Mouse (Mus musculus) spleen, postnatal 0 days (tissue): ENCODE data around the gene Olfr1286. TPM values are rescaled to one million over a fixed set of nuclear protein-coding genes. Genes with fewer than 3 reads are reported as not detected.

Experiments
- polyA plus RNA-seq: library from polyadenylated mRNA; unstranded; fragments of >200 nt; fragmentation: Nextera tagmentation; extraction: Ambion mirVana; gene quantifications from 2 replicates; pipeline ENCODE4 v1.2.1, GENCODE M21; 2015

Olfr1286 gene
- polyA plus RNA-seq = not detected in 2 replicates

DNA sequence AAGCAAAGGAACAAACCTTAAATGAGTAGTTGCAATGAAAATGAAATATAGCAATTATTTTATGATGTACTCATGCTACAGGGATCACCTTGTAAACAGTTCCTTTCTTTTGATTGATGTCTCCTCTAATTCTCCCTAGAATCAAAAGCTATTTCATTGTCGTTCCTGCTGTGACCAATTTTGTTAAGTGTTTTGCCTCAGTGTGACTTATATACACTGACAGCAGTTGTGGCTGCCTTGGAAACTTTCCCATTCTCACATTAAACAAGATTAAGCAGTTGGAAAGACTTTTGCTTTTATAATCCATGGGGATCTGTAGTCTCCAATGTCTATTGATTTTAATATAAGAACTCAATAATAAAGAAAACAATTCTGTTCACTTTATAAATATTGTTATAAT lies at the start of gene Olfr1286:
TSS of gene Olfr1286 (minus strand) at position 185 of the 400 bp plus-strand sequence.

DNA sequence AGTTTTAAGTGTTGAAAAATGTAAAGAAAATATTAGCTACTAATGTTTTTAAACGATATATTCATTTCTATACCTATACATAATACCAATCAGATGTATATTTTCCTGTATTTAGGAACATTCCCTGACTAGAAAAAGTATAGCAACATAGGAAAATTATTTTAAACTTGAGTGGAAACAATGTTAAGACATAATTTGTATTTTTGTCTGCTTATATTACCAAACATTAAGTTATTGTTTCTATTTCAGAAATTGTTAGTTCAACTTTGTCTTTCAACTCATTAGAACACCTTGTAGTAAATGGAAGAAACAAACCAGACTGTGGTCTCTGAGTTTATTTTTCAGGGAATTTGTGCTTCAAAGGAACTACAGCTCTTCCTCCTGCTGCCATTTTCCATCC lies 25.9 kb upstream of the Olfr1286 start, which contains the start of gene Olfr1287:
TSS of gene Olfr1287 (plus strand) at position 301 of the 400 bp plus-strand sequence.

DNA sequence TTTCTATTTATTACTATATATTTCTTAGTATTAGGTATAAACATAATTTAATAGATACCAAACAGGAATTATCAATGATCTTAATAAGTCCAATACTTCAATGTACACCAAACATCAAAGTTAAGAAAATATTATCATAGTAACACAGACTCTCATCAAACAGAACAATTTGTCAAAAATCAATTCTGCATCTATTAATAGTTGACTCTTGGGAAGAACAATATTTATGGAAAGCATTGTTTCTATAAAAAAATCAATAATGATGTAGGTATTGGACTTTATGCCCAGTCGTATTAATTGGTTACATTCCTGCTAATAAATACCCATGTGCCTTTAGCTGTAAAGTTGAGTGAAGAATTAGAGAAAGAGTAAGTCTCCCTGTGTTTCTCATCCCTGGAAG lies 47.7 kb downstream of the Olfr1286 start, which contains the start of gene Olfr1284:
TSS of gene Olfr1284 (plus strand) at position 301 of the 400 bp plus-strand sequence.

Other genes starting within 250 kb of the Olfr1286 start
- not detected in 2 replicates for gene 4930430A15Rik, start 193.5 kb downstream of the Olfr1286 start, polyA plus RNA-seq
- gene Olfr1275, start 187.8 kb downstream of the Olfr1286 start, polyA plus RNA-seq = not detected in 2 replicates
- gene Olfr1276, start 168.6 kb downstream of the Olfr1286 start, polyA plus RNA-seq = not detected in 2 replicates
- not detected in 2 replicates for gene Olfr1277, start 149.0 kb downstream of the Olfr1286 start, polyA plus RNA-seq
- gene Olfr1278, start 133.0 kb downstream of the Olfr1286 start, polyA plus RNA-seq = not detected in 2 replicates
- not detected in 2 replicates for gene Olfr1279, start 122.5 kb downstream of the Olfr1286 start, polyA plus RNA-seq
- not detected in 2 replicates for gene Olfr1280, start 109.1 kb downstream of the Olfr1286 start, polyA plus RNA-seq
- not detected in 2 replicates for gene Olfr1281, start 96.6 kb downstream of the Olfr1286 start, polyA plus RNA-seq
- gene Olfr1282, start 87.0 kb downstream of the Olfr1286 start, polyA plus RNA-seq = not detected in 2 replicates
- not detected in 2 replicates for gene Olfr1283, start 56.3 kb downstream of the Olfr1286 start, polyA plus RNA-seq
- gene Olfr1284, start 47.6 kb downstream of the Olfr1286 start, polyA plus RNA-seq = not detected in 2 replicates
- gene Olfr1287, start 26.0 kb upstream of the Olfr1286 start, polyA plus RNA-seq = not detected in 2 replicates
- not detected in 2 replicates for gene Olfr1288, start 51.0 kb upstream of the Olfr1286 start, polyA plus RNA-seq
- gene Olfr1289, start 57.7 kb upstream of the Olfr1286 start, polyA plus RNA-seq = not detected in 2 replicates
- not detected in 2 replicates for gene Olfr1290, start 70.7 kb upstream of the Olfr1286 start, polyA plus RNA-seq
- not detected in 2 replicates for gene Olfr1291-ps1, start 74.1 kb upstream of the Olfr1286 start, polyA plus RNA-seq
- gene Olfr1293-ps, start 102.1 kb upstream of the Olfr1286 start, polyA plus RNA-seq = not detected in 2 replicates
- not detected in 2 replicates for gene Olfr1294, start 117.2 kb upstream of the Olfr1286 start, polyA plus RNA-seq
- gene Olfr1295, start 146.6 kb upstream of the Olfr1286 start, polyA plus RNA-seq = not detected in 2 replicates
- gene Olfr1297, start 203.4 kb upstream of the Olfr1286 start, polyA plus RNA-seq = not detected in 2 replicates
- gene Olfr1298, start 226.1 kb upstream of the Olfr1286 start, polyA plus RNA-seq = not detected in 2 replicates
- gene Olfr1299, start 238.3 kb upstream of the Olfr1286 start, polyA plus RNA-seq = not detected in 2 replicates